Mouse (Mus musculus) brain, embryonic 14.5 days (tissue): ENCODE measurements around the gene Pole2.

Source experiments
- CTCF ChIP-seq: fragments of 200-500 bp; IDR thresholded peaks from 2 replicates; pipeline ENCODE4 v1.5.1; 2012; ENCODE audit warnings: inconsistent platforms, mild to moderate bottlenecking, moderate library complexity, borderline replicate concordance; ENCODE audit not compliant: insufficient read depth, insufficient read length; ENCODE audit errors: extremely low read depth
- POLR2A ChIP-seq: fragments of 200-500 bp; IDR thresholded peaks from 2 replicates; pipeline ENCODE4 v1.6.1; 2012; ENCODE audit warnings: mild to moderate bottlenecking, inconsistent platforms, borderline replicate concordance; ENCODE audit not compliant: poor library complexity, insufficient read depth, insufficient read length, severe bottlenecking; ENCODE audit errors: extremely low read depth

DNA sequence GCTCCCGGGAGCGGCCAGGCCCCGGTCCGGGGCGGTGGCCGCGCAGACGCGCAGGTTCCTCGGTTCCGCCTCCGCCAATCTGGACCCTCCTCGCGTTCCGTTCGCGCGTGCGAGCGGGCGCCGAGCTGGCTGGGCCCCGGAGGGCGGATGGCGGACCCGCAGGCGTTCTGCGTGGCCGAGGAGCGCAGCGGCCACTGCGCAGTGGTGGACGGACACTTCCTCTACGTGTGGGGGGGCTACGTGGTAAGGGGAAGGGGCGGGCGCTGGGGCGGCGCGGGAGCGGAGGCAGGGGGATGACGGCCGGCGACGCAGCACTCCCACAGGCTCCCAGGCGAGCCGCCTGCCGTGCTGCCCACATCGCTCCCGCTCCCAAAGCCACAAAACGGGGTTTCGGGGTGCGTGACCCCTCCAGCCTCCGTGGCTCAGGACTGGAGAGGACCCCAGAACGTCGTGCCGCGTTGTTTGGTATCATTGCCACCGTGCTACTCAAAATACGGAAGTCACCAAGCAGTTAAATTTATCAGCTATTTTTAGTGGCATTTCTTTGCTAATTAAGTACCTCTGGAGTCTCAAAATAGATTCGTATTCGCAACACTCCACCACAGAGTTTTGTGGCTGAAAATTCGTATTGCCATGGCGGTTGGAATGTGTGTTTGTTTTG is 13.9 kb upstream of the Pole2 start:
- TF ChIP-seq CTCF (no peak), POLR2A (peak; percentile 96)
